Mouse (Mus musculus) G1E (cell line): ENCODE results near the gene Plekho1.

Source experiments
- CTCF ChIP-seq: IDR thresholded peaks from 2 replicates; pipeline ENCODE4 v1.5.1; 2012; ENCODE audit warnings: low read depth, low read length, inconsistent platforms, mixed read lengths
- GATA1 ChIP-seq: IDR thresholded peaks from 2 replicates; pipeline ENCODE4 v1.6.1; 2012; ENCODE audit warnings: borderline replicate concordance, low read length, inconsistent platforms, mixed read lengths

DNA sequence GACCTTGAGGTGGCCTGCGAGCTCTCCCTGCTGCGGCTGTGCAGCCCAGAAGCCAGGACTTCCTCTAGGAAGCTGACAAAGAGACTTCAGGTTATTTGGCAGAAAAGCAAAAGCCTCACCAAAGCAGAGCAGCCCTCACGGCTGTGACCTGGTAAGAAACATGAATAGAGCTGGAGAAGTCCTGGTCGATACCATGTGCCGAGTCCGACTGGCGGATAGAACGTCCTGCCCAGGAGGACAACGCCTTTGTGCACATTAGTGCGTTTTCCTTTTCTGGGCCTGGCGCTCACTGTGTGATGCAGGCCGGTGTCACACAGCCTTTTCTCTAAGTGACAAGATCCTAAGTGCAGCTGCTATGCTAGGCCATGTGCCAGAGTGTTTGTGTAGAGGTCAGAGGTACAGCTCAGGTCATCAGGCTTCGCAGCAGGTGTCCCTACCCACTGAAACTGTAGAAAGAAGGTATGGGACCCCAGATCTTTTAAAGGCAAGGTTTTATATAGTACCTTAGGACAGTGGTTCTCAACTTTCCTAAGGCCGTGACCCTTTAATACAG is 4.4 kb upstream of the Plekho1 start:
- TF ChIP-seq CTCF: no peak
- TF ChIP-seq GATA1: no peak
